Mouse (Mus musculus): ENCODE measurements at regions not wholly inside any gene's neighbourhood (a gene's known extent, or its start where the extent isn't known, plus 50 kb on each side); places are given as distances from the start of the nearest gene placed in this dataset.

DNA sequence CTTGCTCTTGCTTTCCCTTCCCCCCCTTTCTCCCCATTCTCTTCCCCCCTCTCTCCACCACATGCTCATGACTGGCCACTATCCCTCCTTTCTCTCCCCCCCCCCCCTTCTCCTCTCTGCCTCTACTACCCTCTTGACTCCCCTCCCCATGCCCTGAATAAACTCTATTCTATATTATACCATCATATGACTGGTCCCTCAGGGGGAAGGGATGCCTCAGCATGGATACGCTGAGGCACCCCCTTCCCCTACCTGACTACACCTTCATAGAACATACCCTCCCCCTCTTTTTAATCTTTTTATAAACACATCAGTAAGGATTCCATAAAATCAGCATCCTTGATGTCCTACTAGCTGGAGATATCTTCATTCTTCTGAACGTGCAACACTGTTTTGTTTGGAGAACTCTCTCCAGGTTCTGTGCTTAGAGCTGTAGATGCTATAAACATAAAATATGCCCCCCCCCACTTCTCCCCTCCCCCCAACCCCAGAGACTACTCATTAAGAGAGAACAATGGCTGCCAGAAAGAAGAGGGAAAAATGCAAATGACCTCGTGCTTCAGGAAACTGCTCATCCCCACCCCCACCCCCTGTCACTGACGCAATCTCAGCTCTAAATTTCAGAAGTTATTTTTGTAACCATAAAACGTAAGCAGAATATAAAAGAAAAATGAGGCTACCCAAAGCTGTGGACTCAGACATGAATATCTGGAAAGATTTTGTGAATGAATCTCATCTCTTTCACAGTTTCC lies 102.3 kb downstream of the Pja2 start:
- no peak for DNase-seq (ENCODE audit: low spot score)

DNA sequence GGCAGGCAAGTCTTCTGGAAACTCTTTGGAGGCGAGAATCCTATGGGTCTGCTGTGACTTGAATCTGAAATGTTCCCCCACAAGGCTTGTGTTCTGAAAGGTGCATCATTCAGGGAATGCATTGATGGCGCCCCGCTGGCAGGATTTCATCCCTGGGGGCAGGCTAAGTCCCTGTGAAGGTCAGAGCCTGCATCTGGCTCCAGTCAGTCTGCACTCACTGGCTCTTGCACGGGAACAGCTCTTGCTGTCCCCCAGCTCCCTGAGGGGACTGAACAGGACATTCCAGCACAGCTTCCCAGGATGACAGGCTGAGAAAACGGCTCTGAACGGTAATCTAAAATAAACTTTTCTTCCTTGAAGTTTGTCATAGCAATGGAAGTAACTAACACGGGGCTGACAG lies 117.1 kb downstream of the Pja2 start:
- peak; percentile 31 for DNase-seq (ENCODE audit: low spot score)

DNA sequence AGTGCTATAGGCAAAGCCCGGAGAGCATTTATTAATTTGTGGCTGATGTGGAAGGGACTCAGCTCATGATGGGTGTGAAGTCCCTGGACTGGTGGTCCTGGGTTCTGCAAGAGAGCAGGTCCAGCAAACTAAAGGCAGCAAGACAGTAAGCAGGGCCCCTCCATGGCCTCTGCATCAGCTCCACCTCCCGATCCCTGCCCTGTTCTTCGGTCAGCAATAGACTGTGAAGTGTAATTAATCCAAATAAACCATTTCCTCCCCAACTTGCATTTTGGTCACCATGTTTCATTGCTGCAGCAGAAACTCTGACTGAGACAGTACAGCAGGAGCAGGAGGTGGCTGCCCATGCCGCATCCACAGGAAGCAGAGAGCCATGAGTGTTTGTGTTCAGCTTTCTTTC lies 118.5 kb downstream of the Pja2 start:
- DNase-seq (ENCODE audit: low spot score): no peak

DNA sequence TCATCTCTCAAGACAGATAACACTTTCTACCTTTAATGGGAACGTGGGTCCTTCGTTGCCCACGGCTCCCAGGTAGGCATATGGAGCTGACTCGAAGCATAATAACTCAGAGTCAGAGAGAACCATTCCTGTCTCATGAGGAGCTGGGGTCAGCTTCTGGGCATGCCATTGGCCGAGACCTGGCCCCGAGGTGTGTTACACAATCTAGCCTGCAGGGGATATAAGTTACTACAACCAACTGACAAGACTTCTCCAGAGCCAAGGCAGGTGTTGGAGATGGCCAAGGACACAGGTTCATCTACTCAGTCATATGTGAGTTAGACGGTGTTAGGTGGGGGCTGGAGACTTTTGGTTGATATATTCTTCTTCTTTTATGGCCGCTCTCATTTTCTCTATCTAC lies 120.4 kb downstream of the Pja2 start:
- no peak for DNase-seq (ENCODE audit: low spot score)

DNA sequence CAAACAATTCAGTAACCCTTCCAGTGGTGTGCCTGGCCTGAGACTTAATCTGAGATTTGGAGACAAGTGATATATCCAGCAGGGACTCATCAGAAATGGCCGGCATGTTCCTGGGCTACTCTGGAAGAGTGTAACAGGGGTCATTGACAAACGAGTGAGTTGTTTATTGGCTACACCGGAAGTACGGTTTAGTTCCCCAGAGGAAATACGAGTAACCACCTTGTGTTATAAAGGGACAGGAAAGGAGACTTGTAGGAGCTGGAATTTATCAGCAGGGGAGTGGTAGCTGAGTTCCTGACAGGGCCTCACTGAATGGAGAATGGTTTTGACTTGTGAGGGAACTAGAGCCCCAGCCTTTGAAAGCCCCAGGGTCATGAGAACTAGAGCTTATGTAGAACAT lies 121.3 kb downstream of the Pja2 start:
- DNase-seq (ENCODE audit: low spot score): no peak

DNA sequence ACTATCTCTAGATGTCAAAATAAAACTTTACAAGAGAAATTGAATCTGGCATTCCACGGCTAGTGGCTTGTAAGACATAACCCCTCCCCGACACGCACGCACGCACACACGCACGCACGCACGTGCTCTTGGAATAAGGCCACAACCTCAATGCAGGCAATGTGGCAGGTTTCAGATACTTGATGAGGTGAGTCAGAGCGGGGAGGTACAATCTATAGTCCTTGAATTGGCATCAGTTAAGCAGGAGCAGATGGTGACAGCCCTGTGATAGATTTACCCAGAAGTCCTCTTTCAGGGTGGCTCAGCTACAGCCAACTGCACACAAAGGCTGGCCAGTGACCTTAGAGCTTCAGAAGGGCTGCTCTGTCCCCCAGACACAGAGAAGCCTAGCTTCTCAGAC lies 122.1 kb downstream of the Pja2 start:
- no peak for DNase-seq (ENCODE audit: low spot score)

DNA sequence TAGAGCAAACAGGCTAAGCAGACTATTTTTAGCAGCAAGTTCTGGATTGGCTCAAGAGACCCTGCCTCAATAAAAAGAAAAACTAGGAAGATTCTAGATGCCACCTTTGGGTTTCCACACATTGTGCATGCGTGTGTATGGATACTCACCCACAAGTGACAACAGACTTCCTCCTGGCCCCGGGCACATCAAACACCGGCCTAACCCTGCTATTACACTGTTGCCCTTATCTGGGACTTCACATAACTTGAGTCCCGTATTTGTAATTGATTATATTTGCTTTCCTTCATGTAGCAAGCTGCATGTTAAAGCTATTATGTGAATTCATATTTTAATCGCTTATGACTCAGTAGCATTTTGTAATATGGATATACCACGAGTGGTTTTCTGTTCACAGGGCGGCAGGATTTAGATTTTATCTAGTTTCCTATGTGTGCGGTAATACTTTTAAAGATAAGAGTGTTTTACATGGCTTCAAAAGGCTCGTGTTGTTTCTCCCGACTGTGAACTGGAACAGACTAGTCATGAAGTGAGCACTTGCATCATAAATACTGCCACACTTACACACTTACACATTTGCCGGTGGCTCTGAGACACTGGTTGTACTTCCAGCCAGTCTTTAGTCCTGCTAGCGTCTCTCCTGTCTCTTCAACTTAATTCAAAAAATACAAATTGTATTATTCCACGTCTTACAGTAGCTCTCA lies 123.4 kb downstream of the Pja2 start:
- DNase-seq (ENCODE audit: low spot score): no peak

DNA sequence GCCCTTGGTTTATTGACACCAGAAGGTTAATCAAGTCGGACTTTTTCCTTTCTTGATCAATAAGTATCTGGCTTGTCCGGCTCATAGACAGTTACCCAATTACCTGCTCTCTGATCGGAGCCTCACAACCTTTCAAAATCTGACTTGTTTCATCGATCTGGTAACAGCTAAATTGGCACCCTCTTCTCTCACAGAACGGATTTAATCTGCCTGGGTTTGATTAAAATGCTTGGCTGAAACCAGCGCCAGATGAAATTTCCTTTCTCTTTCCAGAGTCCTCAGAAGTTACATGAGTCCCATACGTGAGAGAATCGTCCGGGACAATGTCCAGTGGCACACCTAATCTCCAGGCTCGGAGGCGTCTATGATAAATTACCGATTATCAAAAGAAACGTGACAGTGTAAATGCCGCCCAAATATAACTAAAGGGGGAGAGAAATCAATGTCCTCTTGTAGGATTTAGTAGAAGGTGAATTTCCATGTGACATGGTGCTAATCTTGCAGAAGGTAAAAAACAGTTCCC lies 125.5 kb downstream of the Pja2 start:
- no peak for DNase-seq (ENCODE audit: low spot score)

DNA sequence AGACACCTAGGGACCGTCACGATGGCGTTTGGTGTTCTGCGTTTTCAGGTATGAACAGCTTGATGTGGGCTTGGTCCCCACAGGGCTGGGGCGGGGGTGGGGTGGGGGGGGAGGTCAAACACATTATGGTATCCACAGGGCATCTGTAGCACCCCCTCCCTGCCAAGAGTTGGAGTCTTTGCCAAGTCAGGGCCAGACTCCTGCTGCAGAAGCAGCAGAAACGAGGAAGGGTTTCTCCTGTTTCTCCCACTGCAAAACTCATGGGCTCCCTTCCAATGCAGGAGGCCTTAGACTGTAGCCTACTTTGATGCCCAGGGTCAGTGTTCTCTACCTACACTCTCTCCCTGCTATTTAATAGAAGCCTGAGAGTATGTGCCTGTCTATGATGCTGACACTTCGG lies 128.1 kb downstream of the Pja2 start:
- no peak for DNase-seq (ENCODE audit: low spot score)

DNA sequence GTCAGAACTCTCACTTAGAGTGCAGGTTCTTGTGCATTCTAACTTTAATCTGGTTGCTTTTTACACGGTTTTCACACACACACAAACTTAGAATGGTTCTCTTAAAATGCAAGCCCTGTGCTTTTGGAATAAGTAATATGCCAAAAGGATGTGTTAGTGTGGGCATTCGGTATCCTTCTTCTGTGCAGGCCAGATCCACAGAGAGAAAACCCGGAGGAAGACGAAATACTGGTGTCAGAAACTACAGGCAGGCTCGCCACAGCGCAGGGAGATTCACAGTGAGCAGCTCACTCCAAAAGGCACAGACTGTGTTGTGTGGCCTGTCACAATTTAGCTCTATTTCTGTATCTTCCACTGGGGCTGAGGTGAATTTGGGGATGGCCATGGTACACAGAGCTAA lies 129.5 kb downstream of the Pja2 start:
- DNase-seq (ENCODE audit: low spot score): no peak

DNA sequence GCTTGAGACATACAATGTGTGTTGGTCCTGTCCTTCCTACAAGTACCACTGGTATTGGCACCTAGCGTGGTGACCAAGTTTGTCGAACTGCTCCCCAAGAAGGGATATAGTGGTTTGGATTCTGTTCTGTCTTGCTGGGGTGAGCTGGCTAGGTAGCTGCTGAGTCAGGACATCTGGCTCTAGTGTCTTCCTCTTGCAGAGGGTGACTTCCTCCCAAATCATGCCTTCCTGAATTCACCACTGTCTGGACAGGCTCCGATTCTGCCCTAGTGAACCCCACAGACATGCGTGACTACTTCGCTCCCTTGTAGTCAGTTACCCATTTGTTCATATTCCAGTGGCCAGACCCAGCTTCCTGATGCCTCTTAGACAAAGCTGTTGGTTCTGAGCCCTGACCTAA lies 130.1 kb downstream of the Pja2 start:
- no peak for DNase-seq (ENCODE audit: low spot score)

DNA sequence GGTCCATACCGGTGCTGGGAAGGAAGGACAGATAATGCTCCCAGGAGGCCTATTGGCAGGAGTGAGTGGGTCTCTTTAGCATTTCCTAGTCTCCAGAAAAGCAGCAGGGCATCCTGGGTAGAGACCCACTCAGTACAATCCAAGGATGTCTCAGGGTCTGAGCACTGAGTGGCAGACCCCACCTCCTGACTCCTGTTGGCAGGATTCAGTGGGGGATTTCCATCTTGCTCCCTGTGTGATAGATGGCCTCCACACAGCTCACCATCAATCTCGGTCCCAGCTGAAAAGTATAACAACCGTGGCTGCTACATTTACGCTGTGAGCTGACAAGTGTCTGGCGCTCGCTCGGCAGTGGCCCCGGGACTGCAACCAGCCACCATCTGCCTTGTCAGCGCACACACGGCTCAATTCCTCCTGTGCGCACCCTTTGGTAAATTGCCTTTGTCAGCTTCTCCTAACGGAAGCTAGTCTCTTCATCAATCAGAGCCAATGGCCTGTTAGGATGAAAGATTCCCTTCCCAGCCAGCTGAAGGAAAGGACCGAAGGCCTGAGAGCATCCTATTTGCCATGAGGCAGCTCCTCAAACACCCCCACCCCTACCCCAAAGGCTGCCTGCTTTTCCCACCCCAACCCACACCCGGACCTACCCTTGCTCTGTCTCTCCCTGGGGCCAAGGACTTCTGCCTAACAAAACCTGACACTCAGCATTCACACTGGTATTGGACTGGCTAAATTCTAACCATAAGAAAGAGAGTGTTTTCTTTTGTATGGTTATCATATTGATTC lies 131.4 kb downstream of the Pja2 start:
- DNase-seq (ENCODE audit: low spot score): peak; percentile 27

DNA sequence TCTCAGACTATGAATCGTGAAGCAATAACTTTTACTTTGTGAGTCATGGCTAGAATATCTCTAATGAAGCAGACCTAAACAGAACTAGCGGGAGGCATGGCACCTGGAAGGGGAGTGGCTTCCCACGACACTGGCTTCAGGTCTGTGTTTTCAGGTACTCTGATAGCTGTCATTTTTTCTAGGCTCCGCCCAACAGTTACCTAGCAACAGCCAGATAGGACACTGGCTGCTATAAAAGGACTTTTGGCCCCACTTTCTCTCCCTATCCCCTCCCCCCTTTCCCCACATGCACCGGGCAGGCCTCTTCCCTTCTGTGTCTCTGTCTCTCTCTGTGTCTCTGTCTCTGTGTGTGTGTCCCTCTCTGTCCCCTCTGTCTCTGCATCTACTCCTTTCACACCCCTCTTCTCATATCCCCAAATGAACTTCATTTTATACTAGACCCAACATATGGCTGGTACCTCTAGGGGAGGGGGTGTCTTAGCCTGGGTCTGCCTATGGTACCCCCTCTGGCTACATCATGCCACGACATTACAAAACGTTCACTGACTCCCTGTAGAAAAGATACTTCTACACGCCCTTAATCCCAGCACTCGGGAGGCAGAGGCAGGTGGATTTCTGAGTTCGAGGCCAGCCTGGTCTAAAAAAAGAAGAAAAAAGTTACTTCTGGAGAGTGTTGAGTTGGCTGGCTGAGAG lies 132.3 kb downstream of the Pja2 start:
- DNase-seq (ENCODE audit: low spot score): no peak

DNA sequence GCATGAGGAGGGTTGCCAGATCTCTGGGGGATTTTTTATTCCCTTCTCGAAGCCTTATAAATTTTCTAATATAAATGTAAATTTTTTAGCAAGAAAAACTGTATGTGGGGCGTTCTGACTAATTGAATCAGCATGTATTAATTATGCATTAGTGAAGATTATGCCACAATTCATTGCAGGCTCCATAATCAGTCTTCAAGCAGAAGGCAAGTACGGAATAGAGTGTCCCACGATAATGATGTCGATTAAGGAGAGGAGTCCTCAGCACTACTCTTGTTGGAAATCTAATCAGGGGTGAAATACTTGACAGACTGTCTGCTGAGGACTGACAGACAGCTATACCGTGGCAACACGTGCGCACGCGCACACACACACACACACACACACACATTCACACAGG lies 135.3 kb downstream of the Pja2 start:
- DNase-seq (ENCODE audit: low spot score): no peak

DNA sequence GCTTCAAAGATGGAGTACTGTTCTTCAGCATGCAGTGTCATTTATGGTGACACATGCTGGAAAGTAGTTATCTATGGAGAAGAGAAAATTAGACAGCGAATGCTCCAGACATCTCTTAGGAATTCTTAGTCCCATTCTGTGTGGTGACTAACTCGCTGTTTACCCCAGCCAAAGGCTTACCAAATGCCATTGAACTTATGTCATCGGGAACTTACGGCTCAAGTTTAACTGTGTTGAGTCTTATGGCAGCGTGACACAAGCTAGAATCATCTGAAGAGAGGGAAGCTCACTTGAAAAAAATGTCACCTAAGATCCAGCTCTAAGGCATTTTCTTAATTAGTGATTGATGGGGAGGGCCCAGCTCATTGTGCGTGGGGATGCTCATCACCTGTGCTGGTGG lies 138.7 kb downstream of the Pja2 start:
- DNase-seq (ENCODE audit: low spot score): no peak
